ENCODE assay signal across 15 mouse cellular contexts in the genomic region with DNA sequence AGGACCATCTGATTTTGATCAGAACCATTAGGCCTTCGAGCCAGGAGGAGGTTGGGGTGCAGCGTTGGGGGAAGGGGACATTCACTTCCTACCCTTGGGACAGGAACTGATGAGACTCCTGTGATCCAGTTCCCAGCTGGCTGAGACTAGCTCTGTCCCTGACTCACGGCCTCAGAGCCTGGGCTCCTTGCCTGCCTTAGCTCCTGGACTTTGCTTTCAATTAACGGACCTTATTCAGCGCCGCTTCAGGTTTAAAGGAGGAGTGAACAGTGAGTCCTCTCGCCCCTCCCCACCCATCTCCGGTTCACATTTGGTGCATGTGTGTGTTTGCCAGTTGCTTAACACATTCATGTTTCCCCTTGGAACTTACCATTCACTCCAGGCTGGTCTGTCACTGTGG. TPM values are rescaled to one million over a fixed set of nuclear protein-coding genes. Genes with fewer than 3 reads are reported as not detected.
A peak's percentile ranks its signal among the peaks of the same experiment; 100 is the strongest.
DNase-seq lines count a peak whose midpoint lies in the region; ATAC-seq and TF ChIP-seq lines count a peak whose summit lies in the region.
"Had no signal": no experiment of that assay in that cellular context is flagged by ENCODE, and none has a peak within 500 bp of the region (broad histone marks: within the 10 kb centered on the region; RNA-seq: fewer than 3 reads in every experiment).

No protein-coding gene starts in this region.

- H3K4me2 ChIP-seq in heart, embryonic 13.5 days = no peak overlapping the region
- no peak overlapping the region for H3K4me2 ChIP-seq in kidney, embryonic 14.5 days (replicated peaks; ENCODE audit: low read depth, low read length)
- H3K4me2 ChIP-seq: embryonic facial prominence, embryonic 15.5 days; hindbrain, embryonic 15.5 days; lung, embryonic 15.5 days; midbrain, embryonic 15.5 days had no signal

- no peaks in the 10 kb centered on the region for H3K27me3 ChIP-seq in embryonic facial prominence, embryonic 10.5 days (replicated peaks; ENCODE audit: low read depth, poor library complexity, severe bottlenecking)
- H3K27me3 ChIP-seq in heart, embryonic 13.5 days (replicated peaks) = no peaks in the 10 kb centered on the region
- H3K27me3 ChIP-seq in kidney, embryonic 14.5 days (ENCODE audit: control insufficient read depth, insufficient read depth, low read length) = no peaks in the 10 kb centered on the region
- H3K27me3 ChIP-seq in thymus, adult 2 months (ENCODE audit: control insufficient read depth, insufficient read depth, low read length) = no peaks in the 10 kb centered on the region
- H3K27me3 ChIP-seq: embryonic facial prominence, embryonic 15.5 days; hindbrain, embryonic 15.5 days; lung, embryonic 15.5 days; midbrain, embryonic 15.5 days had no signal

- H3K4me3 ChIP-seq in embryonic facial prominence, embryonic 10.5 days = no peak overlapping the region
- H3K4me3 ChIP-seq in heart, embryonic 13.5 days = no peak overlapping the region
- no peak overlapping the region for H3K4me3 ChIP-seq in kidney, embryonic 14.5 days (ENCODE audit: low read length)
- H3K4me3 ChIP-seq in thymus, adult 2 months (ENCODE audit: control insufficient read depth, insufficient read depth, low read length) = no peak overlapping the region
- H3K4me3 ChIP-seq: embryonic facial prominence, embryonic 15.5 days; hindbrain, embryonic 15.5 days; lung, embryonic 15.5 days; midbrain, embryonic 15.5 days had no signal

- no peak for TF ChIP-seq CTCF in thymus, adult 2 months (IDR thresholded peaks at IDR 0.05; ENCODE audit: borderline replicate concordance, control insufficient read depth, extremely low read depth, insufficient read depth, low read length, poor library complexity)

- 0 out of 2 replicates have a peak overlapping the region, but pooled peaks have one; percentile 19 for H3K27ac ChIP-seq in embryonic facial prominence, embryonic 10.5 days (replicated peaks)
- H3K27ac ChIP-seq in heart, embryonic 13.5 days (replicated peaks) = peak overlapping the region; percentile 96
- H3K27ac ChIP-seq in kidney, embryonic 14.5 days (ENCODE audit: low read depth, low read length) = peak overlapping the region; percentile 24; the same call in 1 of the 2 replicates
- H3K27ac ChIP-seq in thymus, adult 2 months (ENCODE audit: control insufficient read depth, insufficient read depth, low read length) = no peak overlapping the region
- H3K27ac ChIP-seq: embryonic facial prominence, embryonic 15.5 days; lung, embryonic 15.5 days; midbrain, embryonic 15.5 days had no signal

- no peaks in the 10 kb centered on the region for H3K9me3 ChIP-seq in embryonic facial prominence, embryonic 10.5 days
- H3K9me3 ChIP-seq in heart, embryonic 13.5 days = no peaks in the 10 kb centered on the region
- H3K9me3 ChIP-seq in kidney, embryonic 14.5 days (ENCODE audit: control insufficient read depth, low read length) = no peaks in the 10 kb centered on the region
- H3K9me3 ChIP-seq: embryonic facial prominence, embryonic 15.5 days; hindbrain, embryonic 15.5 days; lung, embryonic 15.5 days; midbrain, embryonic 15.5 days had no signal

- H3K4me1 ChIP-seq in embryonic facial prominence, embryonic 10.5 days = peaks cover 76% of the 10 kb centered on the region
- H3K4me1 ChIP-seq in heart, embryonic 13.5 days = peaks cover 90% of the 10 kb centered on the region
- peaks cover 19% of the 10 kb centered on the region; the same call in 1 of the 2 replicates for H3K4me1 ChIP-seq in kidney, embryonic 14.5 days (ENCODE audit: control insufficient read depth, insufficient read depth, low read length)
- no peaks in the 10 kb centered on the region for H3K4me1 ChIP-seq in thymus, adult 2 months (replicated peaks; ENCODE audit: control insufficient read depth, insufficient read depth, low read length)

- H3K36me3 ChIP-seq in embryonic facial prominence, embryonic 10.5 days (replicated peaks) = peaks cover 9% of the 10 kb centered on the region
- H3K36me3 ChIP-seq in heart, embryonic 13.5 days = peaks cover 14% of the 10 kb centered on the region
- no peaks in the 10 kb centered on the region for H3K36me3 ChIP-seq in kidney, embryonic 14.5 days (ENCODE audit: control insufficient read depth, insufficient read depth, low read length)
- no peaks in the 10 kb centered on the region for H3K36me3 ChIP-seq in thymus, adult 2 months (ENCODE audit: control insufficient read depth, insufficient read depth, low read length)
- H3K36me3 ChIP-seq: embryonic facial prominence, embryonic 15.5 days; hindbrain, embryonic 15.5 days; lung, embryonic 15.5 days; midbrain, embryonic 15.5 days had no signal

- TF ChIP-seq POLR2A in thymus, adult 2 months (IDR thresholded peaks at IDR 0.05; ENCODE audit: control insufficient read depth, extremely low read depth, insufficient read depth, low read length, poor library complexity) = no peak

- peak; percentile 26 for DNase-seq in adrenal gland, postnatal 14 days
- DNase-seq in adrenal gland, postnatal 10 days = no peak
- no peak for DNase-seq in embryonic facial prominence, embryonic 10.5 days (ENCODE audit: low spot score)
- DNase-seq in right cerebral cortex, postnatal 25 days = no peak
- no peak for DNase-seq in lung, postnatal 36 days
- no peak for DNase-seq in thymus, adult 2 months
- DNase-seq: adrenal gland, postnatal 25 days; cerebellum, adult 9-10 months had no signal

- H3K9ac ChIP-seq in heart, embryonic 13.5 days = peak overlapping the region; percentile 44
- no peak overlapping the region for H3K9ac ChIP-seq in kidney, embryonic 14.5 days (ENCODE audit: low read depth, low read length)
- H3K9ac ChIP-seq: embryonic facial prominence, embryonic 15.5 days; hindbrain, embryonic 15.5 days; lung, embryonic 15.5 days; midbrain, embryonic 15.5 days had no signal

- no peak for ATAC-seq in heart, embryonic 13.5 days (ENCODE audit: extremely low read depth, insufficient number of reproducible peaks, low FRiP score, low TSS enrichment)
- ATAC-seq in kidney, embryonic 14.5 days (ENCODE audit: low FRiP score, low TSS enrichment) = no peak
- ATAC-seq: midbrain, embryonic 15.5 days had no signal

- 65% methylated on average over 8 of the region's 8 CpGs for WGBS in embryonic facial prominence, embryonic 10.5 days
- 72% methylated on average over 8 of the region's 8 CpGs for WGBS in heart, embryonic 13.5 days
- 75% methylated on average over 8 of the region's 8 CpGs for WGBS in kidney, embryonic 14.5 days
- 92% methylated on average over 8 of the region's 8 CpGs for WGBS in thymus, adult 2 months

RNA-seq across cellular contexts. Expression of a gene that starts 53.9 kb away (rescaled TPM):
- total RNA-seq in adrenal gland, postnatal 14 days (2021) = not detected in 2 replicates
- total RNA-seq in adrenal gland, postnatal 10 days (2021) = not detected
- not detected in 2 replicates for polyA plus RNA-seq in embryonic facial prominence, embryonic 10.5 days (2016; fragmentation: Nextera tagmentation; extraction: Ambion mirVana)
- 0.13 TPM in 1 of 2 replicates, not detected in the other for polyA plus RNA-seq in heart, embryonic 13.5 days (2015; fragmentation: Nextera tagmentation; extraction: Ambion mirVana)
- not detected in 2 replicates for polyA plus RNA-seq in kidney, embryonic 14.5 days (2014; fragmentation: Nextera tagmentation; extraction: Ambion mirVana)
- not detected in 2 replicates for polyA plus RNA-seq in thymus, adult 2 months (2012; rRNA removed)
- total RNA-seq: MEL had no signal
- polyA plus RNA-seq: embryonic facial prominence, embryonic 15.5 days; hindbrain, embryonic 15.5 days; midbrain, embryonic 15.5 days had no signal
